Mouse (Mus musculus) kidney, embryonic 14.5 days (tissue): Measurements from ENCODE around the gene Cadm1. TPM values are rescaled to one million over a fixed set of nuclear protein-coding genes. Genes with fewer than 3 reads are reported as not detected.

Experiments used
- ATAC-seq: fragments of 200-750 bp; cut with Nextera tagmentation; 2 replicates; pipeline ENCODE4 v1.8.0; 2017; ENCODE audit warnings: moderate number of reproducible peaks, mild to moderate bottlenecking, moderate TSS enrichment, moderate library complexity; ENCODE audit not compliant: low FRiP score, low TSS enrichment
- H3K27ac ChIP-seq: fragments of 300-500 bp; sonication (generic); 2 replicates; pipeline ENCODE4 v1.5.1; 2014; ENCODE audit warnings: low read depth, mild to moderate bottlenecking, low read length, moderate library complexity, mixed read lengths
- H3K27me3 ChIP-seq: fragments of 300-500 bp; sonication (generic); 2 replicates; pipeline ENCODE4 v1.6.1; 2014; ENCODE audit warnings: mild to moderate bottlenecking, low read length; ENCODE audit not compliant: control insufficient read depth, insufficient read depth
- H3K36me3 ChIP-seq: fragments of 300-500 bp; sonication (generic); 2 replicates; pipeline ENCODE4 v1.6.1; 2014; ENCODE audit warnings: low read length, mixed read lengths; ENCODE audit not compliant: control insufficient read depth, insufficient read depth
- H3K4me1 ChIP-seq: fragments of 300-500 bp; sonication (generic); 2 replicates; pipeline ENCODE4 v1.6.1; 2014; ENCODE audit warnings: low read length, mixed read lengths; ENCODE audit not compliant: control insufficient read depth, insufficient read depth
- H3K4me2 ChIP-seq: fragments of 300-500 bp; sonication (generic); replicated peaks from 2 replicates; pipeline ENCODE4 v1.6.1; 2014; ENCODE audit warnings: low read depth, mild to moderate bottlenecking, low read length
- H3K4me3 ChIP-seq: fragments of 300-500 bp; sonication (generic); 2 replicates; pipeline ENCODE4 v1.5.1; 2014; ENCODE audit warnings: mild to moderate bottlenecking, low read length
- H3K9ac ChIP-seq: fragments of 300-500 bp; sonication (generic); 2 replicates; pipeline ENCODE4 v1.6.1; 2014; ENCODE audit warnings: low read depth, mild to moderate bottlenecking, low read length, moderate library complexity
- H3K9me3 ChIP-seq: fragments of 300-500 bp; sonication (generic); 2 replicates; pipeline ENCODE4 v1.6.1; 2016; ENCODE audit warnings: low read length; ENCODE audit not compliant: control insufficient read depth
- WGBS: fragments of 180-500 bp; shearing (Covaris S2); extraction: QIAGEN DNeasy Blood & Tissue Kit; methylation state at CpG from one replicate; pipeline ENCODE4 v1.1.7; 2014; 5-methylcytosine and 5-hydroxymethylcytosine counted together
- polyA plus RNA-seq: library from polyadenylated mRNA; unstranded; fragments of >200 nt; fragmentation: Nextera tagmentation; extraction: Ambion mirVana; gene quantifications from 2 replicates; pipeline ENCODE4 v1.2.1, GENCODE M21; 2014

Cadm1 gene
- polyA plus RNA-seq, 1 experiment from 2014 or later: 92.1 TPM

GRCm38 (mm10) chr9:47825668-47826067 is 295.7 kb downstream of the Cadm1 start:
- ATAC-seq: no peak
- H3K4me2 ChIP-seq: no peak overlapping the region
- H3K36me3 ChIP-seq: no peaks in the 10 kb centered on the region
- H3K4me1 ChIP-seq: no peaks in the 10 kb centered on the region
- WGBS: 65% methylated on average over 4 of the region's 4 CpGs
- no peaks in the 10 kb centered on the region for H3K27me3 ChIP-seq
- no peaks in the 10 kb centered on the region for H3K9me3 ChIP-seq
- H3K4me3 ChIP-seq: no peak overlapping the region
- no peak overlapping the region for H3K27ac ChIP-seq
- no peak overlapping the region for H3K9ac ChIP-seq

- no peak for ATAC-seq
- peak overlapping the region; percentile 34 for H3K4me2 ChIP-seq
- no peaks in the 10 kb centered on the region for H3K9me3 ChIP-seq
- H3K36me3 ChIP-seq: no peaks in the 10 kb centered on the region
- no peak overlapping the region for H3K27ac ChIP-seq
- no peak overlapping the region for H3K9ac ChIP-seq
- WGBS: 12% methylated on average over 13 of the region's 13 CpGs
- H3K4me1 ChIP-seq: peaks cover 13% of the 10 kb centered on the region; the same call in 1 of the 2 replicates
- H3K4me3 ChIP-seq: peak overlapping the region; percentile 19; the same call in 1 of the 2 replicates
- H3K27me3 ChIP-seq: no peaks in the 10 kb centered on the region
These were observed 298.8 kb downstream of the Cadm1 start for GRCm38 (mm10) chr9:47828762-47829161.

GRCm38 (mm10) chr9:47829204-47829603 is 299.2 kb downstream of the Cadm1 start:
- no peaks in the 10 kb centered on the region for H3K9me3 ChIP-seq
- no peak overlapping the region for H3K27ac ChIP-seq
- peak overlapping the region; percentile 19; the same call in 1 of the 2 replicates for H3K4me3 ChIP-seq
- peaks cover 13% of the 10 kb centered on the region; the same call in 1 of the 2 replicates for H3K4me1 ChIP-seq
- no peaks in the 10 kb centered on the region for H3K36me3 ChIP-seq
- 47% methylated on average over 10 of the region's 10 CpGs for WGBS
- ATAC-seq: no peak
- no peak overlapping the region for H3K9ac ChIP-seq
- no peaks in the 10 kb centered on the region for H3K27me3 ChIP-seq
- peak overlapping the region; percentile 34 for H3K4me2 ChIP-seq

GRCm38 (mm10) chr9:47829846-47830245 is 299.9 kb downstream of the Cadm1 start:
- H3K9me3 ChIP-seq: no peaks in the 10 kb centered on the region
- no peak for ATAC-seq
- H3K4me2 ChIP-seq: no peak overlapping the region
- no peak overlapping the region for H3K9ac ChIP-seq
- H3K27ac ChIP-seq: no peak overlapping the region
- H3K27me3 ChIP-seq: no peaks in the 10 kb centered on the region
- H3K4me1 ChIP-seq: peaks cover 16% of the 10 kb centered on the region; the same call in 1 of the 2 replicates
- H3K36me3 ChIP-seq: no peaks in the 10 kb centered on the region
- WGBS: 58% methylated on average over 4 of the region's 4 CpGs
- no peak overlapping the region for H3K4me3 ChIP-seq

GRCm38 (mm10) chr9:47831412-47831811 is 301.4 kb downstream of the Cadm1 start:
- Histone ChIP-seq H3K9ac (no peak overlapping the region), H3K4me3 (no peak overlapping the region), H3K27ac (no peak overlapping the region), H3K4me1 (peaks cover 21% of the 10 kb centered on the region; the same call in 1 of the 2 replicates), H3K9me3 (no peaks in the 10 kb centered on the region), H3K27me3 (no peaks in the 10 kb centered on the region), H3K36me3 (no peaks in the 10 kb centered on the region), H3K4me2 (no peak overlapping the region)
- ATAC-seq: no peak
- 80% methylated on average over 4 of the region's 4 CpGs for WGBS

- no peaks in the 10 kb centered on the region; the same call in 1 of the 2 replicates for H3K27me3 ChIP-seq
- 10% methylated on average over 8 of the region's 8 CpGs for WGBS
- no peak overlapping the region for H3K4me3 ChIP-seq
- H3K9me3 ChIP-seq: no peaks in the 10 kb centered on the region
- no peak for ATAC-seq
- no peak overlapping the region for H3K4me2 ChIP-seq
- no peak overlapping the region for H3K9ac ChIP-seq
- no peak overlapping the region for H3K27ac ChIP-seq
- no peaks in the 10 kb centered on the region for H3K36me3 ChIP-seq
- peaks cover 28% of the 10 kb centered on the region for H3K4me1 ChIP-seq
These were observed 308.2 kb downstream of the Cadm1 start for GRCm38 (mm10) chr9:47838170-47838569.

GRCm38 (mm10) chr9:47838890-47839691 is 309.1 kb downstream of the Cadm1 start:
- H3K9me3 ChIP-seq: no peaks in the 10 kb centered on the region
- H3K36me3 ChIP-seq: no peaks in the 10 kb centered on the region
- no peak overlapping the region for H3K9ac ChIP-seq
- no peak overlapping the region for H3K4me3 ChIP-seq
- H3K27me3 ChIP-seq: no peaks in the 10 kb centered on the region; the same call in 1 of the 2 replicates
- WGBS: 26% methylated on average over 15 of the region's 15 CpGs
- peak; percentile 29; the same call in 1 of the 2 replicates for ATAC-seq
- no peak overlapping the region for H3K4me2 ChIP-seq
- no peak overlapping the region for H3K27ac ChIP-seq
- H3K4me1 ChIP-seq: peaks cover 23% of the 10 kb centered on the region; the same call in 1 of the 2 replicates

GRCm38 (mm10) chr9:47839692-47840025 is 309.7 kb downstream of the Cadm1 start:
- Histone ChIP-seq H3K36me3 (no peaks in the 10 kb centered on the region), H3K9ac (no peak overlapping the region), H3K27ac (no peak overlapping the region), H3K27me3 (no peaks in the 10 kb centered on the region; the same call in 1 of the 2 replicates), H3K9me3 (no peaks in the 10 kb centered on the region), H3K4me2 (no peak overlapping the region), H3K4me1 (peaks cover 22% of the 10 kb centered on the region; the same call in 1 of the 2 replicates), H3K4me3 (no peak overlapping the region)
- no peak for ATAC-seq
- WGBS: 58% methylated on average over 10 of the region's 10 CpGs

GRCm38 (mm10) chr9:47843328-47843727 is 313.4 kb downstream of the Cadm1 start:
- Histone ChIP-seq H3K4me2 (no peak overlapping the region), H3K27me3 (no peaks in the 10 kb centered on the region; the same call in none of the 2 replicates), H3K4me1 (peaks cover 23% of the 10 kb centered on the region), H3K4me3 (no peak overlapping the region), H3K9ac (no peak overlapping the region), H3K36me3 (no peaks in the 10 kb centered on the region), H3K27ac (no peak overlapping the region), H3K9me3 (no peaks in the 10 kb centered on the region)
- 88% methylated on average over 6 of the region's 6 CpGs for WGBS
- ATAC-seq: no peak
